Mouse (Mus musculus): ENCODE data around the gene Lyl1. TPM values are rescaled to one million over a fixed set of nuclear protein-coding genes. Genes with fewer than 3 reads are reported as not detected.
A peak's percentile ranks its signal among the peaks of the same experiment; 100 is the strongest.

Gene Lyl1
- total and polyA plus RNA-seq, 2 experiments from 2014 or later: 2.0 to 4.6 TPM

DNA sequence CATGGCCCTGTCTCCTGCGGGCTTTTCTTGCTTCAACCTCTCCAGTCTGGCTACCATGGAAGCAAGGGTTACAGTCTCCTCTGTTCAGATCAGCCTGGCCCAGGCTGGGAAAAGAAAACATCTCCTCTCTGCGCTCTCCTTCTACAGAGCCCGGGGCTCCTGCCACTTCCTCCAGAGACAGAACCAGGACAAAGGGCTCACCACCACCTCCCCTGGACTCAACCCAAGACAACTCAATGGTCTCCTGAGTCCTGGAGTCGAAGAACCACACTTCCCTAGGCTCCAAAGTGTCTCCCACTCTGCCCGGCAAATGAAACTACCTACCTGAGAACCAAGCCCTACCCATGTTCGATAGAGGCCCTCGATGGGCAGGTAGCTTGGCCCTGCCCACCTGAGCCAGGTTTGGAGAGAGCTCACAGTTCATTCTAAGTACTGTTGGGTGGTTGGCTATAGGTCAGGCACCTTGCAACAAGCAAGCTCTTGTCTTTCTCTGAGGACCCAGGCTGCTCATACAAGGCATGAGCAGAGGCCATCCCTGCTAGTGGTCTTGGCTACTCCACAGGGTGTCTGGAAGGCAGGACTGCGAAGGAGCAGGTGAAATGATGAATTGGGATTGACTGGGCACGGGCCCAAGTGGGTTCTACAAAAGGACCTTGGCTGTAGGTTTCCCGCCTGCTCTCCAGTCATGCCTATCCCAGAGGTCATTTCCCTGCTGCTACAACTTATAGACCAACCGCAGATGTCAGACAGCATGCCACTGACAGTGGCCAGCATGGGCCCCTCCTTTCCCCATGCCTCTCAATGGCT, 30.3 kb downstream of the Lyl1 start:
- Histone ChIP-seq H3K27me3 (ENCODE audit: insufficient read depth, low read length) (peaks cover 5% of the 10 kb centered on the region; the same call in 1 of the 2 replicates), H3K4me2 (ENCODE audit: low read depth, low read length, poor library complexity, severe bottlenecking) (no peak overlapping the region), H3K9me3 (ENCODE audit: low read length) (no peaks in the 10 kb centered on the region), H3K36me3 (ENCODE audit: insufficient read depth, low read length) (no peaks in the 10 kb centered on the region), H3K4me3 (ENCODE audit: low read depth, low read length) (no peak overlapping the region), H3K4me1 (ENCODE audit: insufficient read depth, low read length) (peaks cover 11% of the 10 kb centered on the region), H3K27ac (ENCODE audit: low read depth, low read length) (peak overlapping the region; percentile 64; the same call in 1 of the 2 replicates), H3K9ac (replicated peaks; ENCODE audit: low read length, poor library complexity, severe bottlenecking) (no peak overlapping the region)
- 57% methylated on average over 11 of the region's 11 CpGs for WGBS
- no peak for ATAC-seq (ENCODE audit: low FRiP score)
- no peak for TF ChIP-seq CTCF (IDR thresholded peaks at IDR 0.05)
- DNase-seq (ENCODE audit: low spot score): no peak

DNA sequence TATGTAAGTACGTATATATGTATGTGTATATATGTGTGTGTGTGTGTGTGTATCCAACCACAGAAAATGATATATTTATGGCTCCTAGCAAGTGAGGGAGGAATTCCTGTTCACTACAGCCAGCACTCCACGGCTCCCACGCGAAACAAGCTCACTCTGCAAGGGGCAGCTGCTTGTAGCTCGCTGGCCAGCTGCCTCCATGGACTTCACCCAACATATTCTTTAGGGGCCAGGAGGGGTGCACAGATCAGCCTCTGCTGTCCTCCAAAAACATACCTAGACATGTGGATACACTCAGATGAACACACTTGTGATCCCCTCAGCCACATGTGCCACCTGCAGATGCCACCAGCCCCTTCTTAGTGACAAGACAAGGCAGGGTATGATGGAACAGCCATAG, 31.3 kb downstream of the Lyl1 start:
- no peak for ATAC-seq (ENCODE audit: low FRiP score)
- Histone ChIP-seq H3K27ac (ENCODE audit: low read depth, low read length) (no peak overlapping the region), H3K9me3 (ENCODE audit: low read length) (no peaks in the 10 kb centered on the region), H3K36me3 (ENCODE audit: insufficient read depth, low read length) (no peaks in the 10 kb centered on the region), H3K4me3 (ENCODE audit: low read depth, low read length) (no peak overlapping the region), H3K9ac (replicated peaks; ENCODE audit: low read length, poor library complexity, severe bottlenecking) (no peak overlapping the region), H3K4me1 (ENCODE audit: insufficient read depth, low read length) (peaks cover 11% of the 10 kb centered on the region), H3K4me2 (ENCODE audit: low read depth, low read length, poor library complexity, severe bottlenecking) (no peak overlapping the region), H3K27me3 (ENCODE audit: insufficient read depth, low read length) (peaks cover 5% of the 10 kb centered on the region; the same call in 1 of the 2 replicates)
- WGBS: 62% methylated on average over 5 of the region's 5 CpGs
- no peak for TF ChIP-seq CTCF (IDR thresholded peaks at IDR 0.05)
- no peak for DNase-seq (ENCODE audit: low spot score)

DNA sequence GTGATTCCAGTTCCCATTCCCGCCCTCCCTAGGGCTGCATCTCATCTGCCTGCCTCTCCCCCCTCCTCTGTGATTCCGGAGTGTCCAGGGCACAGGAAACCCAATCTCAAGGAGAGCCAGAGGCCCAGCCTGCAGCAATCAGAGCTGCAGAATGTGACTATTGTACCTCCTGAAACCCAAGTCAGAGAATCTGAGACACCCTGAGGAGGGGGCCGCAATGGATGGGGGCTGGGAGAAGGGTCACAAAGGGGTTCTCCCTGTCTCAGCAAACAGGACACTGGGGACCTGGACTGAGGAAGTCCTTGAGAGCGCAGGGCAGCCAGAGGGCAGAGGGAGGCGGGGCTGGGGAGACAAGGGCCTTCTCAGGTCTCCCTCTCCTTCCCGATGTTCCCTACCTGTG, 31.7 kb downstream of the Lyl1 start:
- Histone ChIP-seq H3K4me3 (ENCODE audit: low read depth, low read length) (no peak overlapping the region), H3K27ac (ENCODE audit: low read depth, low read length) (no peak overlapping the region), H3K27me3 (ENCODE audit: insufficient read depth, low read length) (peaks cover 5% of the 10 kb centered on the region; the same call in 1 of the 2 replicates), H3K9me3 (ENCODE audit: low read length) (no peaks in the 10 kb centered on the region), H3K9ac (replicated peaks; ENCODE audit: low read length, poor library complexity, severe bottlenecking) (no peak overlapping the region), H3K4me2 (ENCODE audit: low read depth, low read length, poor library complexity, severe bottlenecking) (no peak overlapping the region), H3K4me1 (ENCODE audit: insufficient read depth, low read length) (peaks cover 11% of the 10 kb centered on the region), H3K36me3 (ENCODE audit: insufficient read depth, low read length) (no peaks in the 10 kb centered on the region)
- TF ChIP-seq CTCF (IDR thresholded peaks at IDR 0.05): no peak
- no peak for ATAC-seq (ENCODE audit: low FRiP score)
- 48% methylated on average over 6 of the region's 6 CpGs for WGBS
- no peak for DNase-seq (ENCODE audit: low spot score)

- Histone ChIP-seq H3K27me3 (ENCODE audit: insufficient read depth, low read length) (peaks cover 12% of the 10 kb centered on the region), H3K9me3 (ENCODE audit: low read length) (no peaks in the 10 kb centered on the region), H3K4me2 (ENCODE audit: low read depth, low read length, poor library complexity, severe bottlenecking) (no peak overlapping the region), H3K4me3 (ENCODE audit: low read depth, low read length) (no peak overlapping the region), H3K4me1 (ENCODE audit: insufficient read depth, low read length) (peaks cover 11% of the 10 kb centered on the region), H3K27ac (ENCODE audit: low read depth, low read length) (no peak overlapping the region), H3K36me3 (ENCODE audit: insufficient read depth, low read length) (no peaks in the 10 kb centered on the region), H3K9ac (replicated peaks; ENCODE audit: low read length, poor library complexity, severe bottlenecking) (no peak overlapping the region)
- DNase-seq (ENCODE audit: low spot score) (no peak), ATAC-seq (ENCODE audit: low FRiP score) (no peak)
- no peak for TF ChIP-seq CTCF (IDR thresholded peaks at IDR 0.05)
- 77% methylated on average over 6 of the region's 6 CpGs for WGBS
Measured at GRCm38 (mm10) chr8:84733959-84734358, 32.7 kb downstream of the Lyl1 start.

DNA sequence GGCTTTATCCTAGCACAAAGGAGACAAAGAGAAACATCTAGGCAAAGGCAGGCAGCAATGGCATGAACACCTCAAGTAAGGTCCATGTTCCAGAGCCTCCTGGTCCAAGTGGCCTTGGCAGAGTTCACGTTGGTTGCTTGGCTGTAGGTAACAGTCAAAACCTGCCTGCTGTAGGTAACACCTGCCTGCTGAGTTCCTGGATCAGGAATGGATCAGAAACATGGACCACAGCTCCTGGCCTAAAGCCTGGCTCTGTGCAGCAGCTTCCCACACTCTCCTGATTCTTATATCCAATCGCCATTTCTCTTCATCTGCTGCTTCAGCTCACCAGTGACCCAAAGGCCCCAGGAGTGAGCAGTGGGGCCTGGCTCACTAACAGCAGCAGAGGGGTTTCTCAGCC, 33.4 kb downstream of the Lyl1 start:
- Histone ChIP-seq H3K4me1 (ENCODE audit: insufficient read depth, low read length) (peaks cover 11% of the 10 kb centered on the region), H3K9ac (replicated peaks; ENCODE audit: low read length, poor library complexity, severe bottlenecking) (no peak overlapping the region), H3K27me3 (ENCODE audit: insufficient read depth, low read length) (peaks cover 16% of the 10 kb centered on the region), H3K27ac (ENCODE audit: low read depth, low read length) (no peak overlapping the region), H3K4me2 (ENCODE audit: low read depth, low read length, poor library complexity, severe bottlenecking) (no peak overlapping the region), H3K36me3 (ENCODE audit: insufficient read depth, low read length) (no peaks in the 10 kb centered on the region), H3K4me3 (ENCODE audit: low read depth, low read length) (no peak overlapping the region), H3K9me3 (ENCODE audit: low read length) (no peaks in the 10 kb centered on the region)
- no peak for TF ChIP-seq CTCF (IDR thresholded peaks at IDR 0.05)
- DNase-seq (ENCODE audit: low spot score) (no peak), ATAC-seq (ENCODE audit: low FRiP score) (no peak)
- WGBS: 76% methylated on average over 2 of the region's 2 CpGs

GRCm38 (mm10) chr8:84735597-84735996, 34.3 kb downstream of the Lyl1 start:
- no peak overlapping the region for H3K27ac ChIP-seq (ENCODE audit: low read depth, low read length)
- H3K4me1 ChIP-seq (ENCODE audit: insufficient read depth, low read length): peaks cover 8% of the 10 kb centered on the region
- H3K9me3 ChIP-seq (ENCODE audit: low read length): no peaks in the 10 kb centered on the region
- no peak for DNase-seq (ENCODE audit: low spot score)
- TF ChIP-seq CTCF (IDR thresholded peaks at IDR 0.05): no peak
- H3K4me2 ChIP-seq (ENCODE audit: low read depth, low read length, poor library complexity, severe bottlenecking): no peak overlapping the region
- H3K4me3 ChIP-seq (ENCODE audit: low read depth, low read length): no peak overlapping the region
- 51% methylated on average over 2 of the region's 2 CpGs for WGBS
- ATAC-seq (ENCODE audit: low FRiP score): no peak
- H3K27me3 ChIP-seq (ENCODE audit: insufficient read depth, low read length): peaks cover 16% of the 10 kb centered on the region
- no peak overlapping the region for H3K9ac ChIP-seq (replicated peaks; ENCODE audit: low read length, poor library complexity, severe bottlenecking)
- H3K36me3 ChIP-seq (ENCODE audit: insufficient read depth, low read length): no peaks in the 10 kb centered on the region
